Comparison of ENCODE assay signal across 14 mouse cellular contexts in the genomic region with DNA sequence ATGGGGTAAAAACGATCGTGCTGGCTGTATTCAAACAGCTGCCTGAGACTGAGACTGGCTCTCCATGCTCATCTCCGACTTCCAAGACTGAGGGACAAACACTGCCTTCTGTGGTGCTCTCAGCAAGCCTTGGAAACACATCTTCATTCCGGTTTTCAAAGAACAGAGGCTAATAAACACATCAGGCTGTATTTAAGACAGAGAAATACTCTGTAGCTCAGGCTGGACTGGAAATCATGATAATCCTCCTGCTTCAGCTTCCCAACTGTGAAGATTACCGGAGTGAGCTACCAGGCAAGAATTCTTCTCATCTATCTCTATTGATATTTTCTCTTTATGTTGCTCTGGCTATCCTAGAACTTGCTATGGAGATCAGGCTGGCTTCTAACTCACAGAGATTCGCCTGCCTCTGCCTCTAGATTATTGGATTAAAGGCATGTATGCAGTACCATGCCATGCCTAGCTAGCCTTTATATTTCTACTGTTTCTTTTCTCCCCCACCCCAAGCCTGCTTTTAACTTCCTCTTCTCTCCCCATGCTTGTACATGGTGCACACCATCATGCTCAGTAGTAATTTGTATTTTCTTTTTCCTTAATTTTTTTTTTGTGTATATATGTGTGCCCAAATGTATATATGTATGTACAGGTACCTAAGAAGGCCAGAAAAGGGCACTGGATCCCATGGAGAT. TPM values are rescaled to one million over a fixed set of nuclear protein-coding genes. Genes with fewer than 3 reads are reported as not detected.
DNase-seq lines count a peak whose midpoint lies in the region; TF ChIP-seq lines count a peak whose summit lies in the region.
"Had no signal": no experiment of that assay in that cellular context is flagged by ENCODE, and none has a peak within 500 bp of the region (broad histone marks: within the 10 kb centered on the region; RNA-seq: fewer than 3 reads in every experiment).

No protein-coding gene starts in this region.

- no peaks in the 10 kb centered on the region for H3K27me3 ChIP-seq in C2C12 (ENCODE audit: control insufficient read depth, insufficient read depth, insufficient read length)
- H3K27me3 ChIP-seq: limb, embryonic 12.5 days had no signal

- no peak for TF ChIP-seq CTCF in layer of hippocampus, adult 2 months (conservative IDR thresholded peaks at IDR 0.05)
- TF ChIP-seq CTCF in C2C12 (IDR thresholded peaks at IDR 0.05; ENCODE audit: control insufficient read depth, insufficient read depth, insufficient read length) = no peak

- H3K36me3 ChIP-seq in C2C12 (ENCODE audit: control insufficient read depth, insufficient read depth) = peaks cover 78% of the 10 kb centered on the region

- H3ac ChIP-seq in C2C12 (ENCODE audit: control insufficient read depth, insufficient read length, low read depth) = peak overlapping the region; percentile 5

- H3K79me2 ChIP-seq in C2C12 (ENCODE audit: control insufficient read depth, insufficient read depth) = peaks cover 91% of the 10 kb centered on the region

- DNase-seq in heart, adult 11 months = peak; percentile 33
- DNase-seq in heart, adult 8-10 months (ENCODE audit: low spot score) = no peak
- no peak for DNase-seq in layer of hippocampus, adult 2 months (ENCODE audit: low spot score in 2 of 2)
- DNase-seq in layer of hippocampus, postnatal 36 days = no peak
- DNase-seq in induced T-regulatory cell, adult 2 months (ENCODE audit: low read depth) = peak; percentile 71
- no peak for DNase-seq in cerebellum, adult 9-10 months
- DNase-seq in cerebellum, adult 8-10 months = no peak
- DNase-seq: cerebellum, adult 18-20 months; heart, postnatal 4 days; kidney, adult 9 months; spleen, adult 18-20 months had no signal

- H3K79me3 ChIP-seq in C2C12 (ENCODE audit: low read depth) = peaks cover 85% of the 10 kb centered on the region

- no peak overlapping the region for H3K4me3 ChIP-seq in layer of hippocampus, adult 2 months
- no peak overlapping the region for H3K4me3 ChIP-seq in C2C12 (ENCODE audit: insufficient read depth, poor library complexity, severe bottlenecking)
- H3K4me3 ChIP-seq: left cerebral cortex, adult 2 months; limb, embryonic 12.5 days had no signal

- peak overlapping the region; percentile 12; the same call in 1 of the 2 replicates for H3K27ac ChIP-seq in layer of hippocampus, adult 2 months
- H3K27ac ChIP-seq: left cerebral cortex, adult 2 months; limb, embryonic 12.5 days had no signal

TF ChIP-seq in C2C12, 6 proteins besides CTCF, POLR2A, EP300 and RAD21:
- TF ChIP-seq MYOD1 (IDR thresholded peaks at IDR 0.05; ENCODE audit: control insufficient read depth, insufficient read length, low read depth) (no peak), FOSL1 (IDR thresholded peaks at IDR 0.05; ENCODE audit: insufficient read depth, low read length, poor library complexity, severe bottlenecking) (no peak), USF1 (IDR thresholded peaks at IDR 0.05; ENCODE audit: low read depth) (no peak), MAX (IDR thresholded peaks at IDR 0.05) (no peak), MYOG (IDR thresholded peaks at IDR 0.05; ENCODE audit: control insufficient read depth, extremely low read depth, insufficient read length) (no peak), CEBPB (IDR thresholded peaks at IDR 0.05; ENCODE audit: low read depth) (no peak)

RNA-seq across cellular contexts. Expression of gene Tubd1, which starts 49.5 kb away (rescaled TPM):
- total RNA-seq in heart, adult 8-10 months (2022) = 1 to 10 TPM; 5.4 to 6.2 (median 5.8) TPM
- total RNA-seq in layer of hippocampus, adult 2 months (2021) = 1 to 10 TPM; 6.0 to 8.2 TPM
- 1 to 10 TPM; 7.0 to 8.8 TPM for total RNA-seq in layer of hippocampus, postnatal 36 days (2021)
- 6.1 TPM for polyA plus RNA-seq in C2C12 (2012; fragmentation: generic; extraction: Trizol)

RNA-seq across cellular contexts. Expression of gene Rps6kb1, which starts 49.7 kb away (rescaled TPM):
- 10 to 100 TPM; 16.5 to 24.5 (median 23.9) TPM for total RNA-seq in heart, adult 8-10 months (2022)
- 10 to 100 TPM; 43.8 to 44.2 TPM for total RNA-seq in layer of hippocampus, adult 2 months (2021)
- total RNA-seq in layer of hippocampus, postnatal 36 days (2021) = 10 to 100 TPM; 38.5 to 41.6 TPM
- 9.8 TPM for polyA plus RNA-seq in C2C12 (2012; fragmentation: generic; extraction: Trizol)

Comparison
In these comparisons a context has a peak if more than half of its experiments do, and no peak if none do; other contexts are left out.
1. DNase-seq: peak in heart, adult 11 months (single experiment) and induced T-regulatory cell, adult 2 months (single experiment); none in heart, adult 8-10 months (single experiment), layer of hippocampus, adult 2 months (0 of 2), layer of hippocampus, postnatal 36 days (0 of 2), cerebellum, adult 9-10 months (single experiment) and cerebellum, adult 8-10 months (single experiment).